Mouse (Mus musculus): ENCODE measurements around the gene Gramd2. TPM values are rescaled to one million over a fixed set of nuclear protein-coding genes. Genes with fewer than 3 reads are reported as not detected.

The Gramd2 gene
- 4.5 and 5.4 TPM in 2 replicates for polyA plus RNA-seq (2014; fragmentation: Nextera tagmentation; extraction: Ambion mirVana)

- Histone ChIP-seq H3K9ac (ENCODE audit: low read depth, low read length) (peak within 1 kb of the TSS; percentile 62), H3K27me3 (replicated peaks; ENCODE audit: control insufficient read depth, insufficient read depth, low read length) (peaks cover 3% of the 10 kb centered on the region; the same call in 1 of the 2 replicates), H3K4me2 (ENCODE audit: low read depth, low read length) (peak within 1 kb of the TSS; percentile 87), H3K9me3 (ENCODE audit: control insufficient read depth, low read length) (no peaks in the 10 kb centered on the region), H3K36me3 (ENCODE audit: control insufficient read depth, insufficient read depth, low read length) (peaks cover 47% of the 10 kb centered on the region), H3K4me3 (ENCODE audit: low read depth, low read length) (peak within 1 kb of the TSS; percentile 53), H3K4me1 (ENCODE audit: control insufficient read depth, insufficient read depth, low read length) (peaks cover 3% of the 10 kb centered on the region; the same call in 1 of the 2 replicates), H3K27ac (replicated peaks; ENCODE audit: low read depth, low read length) (peak within 1 kb of the TSS; percentile 40; the same call in 1 of the 2 replicates)
- 3% methylated on average over 20 of the region's 47 CpGs for WGBS
- ATAC-seq (ENCODE audit: low read depth) (peak; percentile 96), DNase-seq (ENCODE audit: low spot score) (peak; percentile 88)
Observed at GRCm38 (mm10) chr9:59679678-59680533, at the start of gene Gramd2. Gene Gramd2 (plus strand): TSS chr9:59680144.

- no peak overlapping the region for H3K4me2 ChIP-seq (ENCODE audit: low read depth, low read length)
- WGBS = 67% methylated on average over 1 of the region's 1 CpGs
- H3K9me3 ChIP-seq (ENCODE audit: control insufficient read depth, low read length) = no peaks in the 10 kb centered on the region
- H3K27ac ChIP-seq (replicated peaks; ENCODE audit: low read depth, low read length) = no peak overlapping the region
- DNase-seq (ENCODE audit: low spot score) = peak; percentile 56
- H3K4me3 ChIP-seq (ENCODE audit: low read depth, low read length) = no peak overlapping the region
- H3K27me3 ChIP-seq (replicated peaks; ENCODE audit: control insufficient read depth, insufficient read depth, low read length) = no peaks in the 10 kb centered on the region
- peaks cover 80% of the 10 kb centered on the region for H3K36me3 ChIP-seq (ENCODE audit: control insufficient read depth, insufficient read depth, low read length)
- H3K4me1 ChIP-seq (ENCODE audit: control insufficient read depth, insufficient read depth, low read length) = no peaks in the 10 kb centered on the region
- ATAC-seq (ENCODE audit: low read depth) = no peak
- H3K9ac ChIP-seq (ENCODE audit: low read depth, low read length) = no peak overlapping the region
Observed at GRCm38 (mm10) chr9:59638372-59638771, 41.6 kb upstream of the Gramd2 start.

- no peaks in the 10 kb centered on the region for H3K27me3 ChIP-seq (replicated peaks; ENCODE audit: control insufficient read depth, insufficient read depth, low read length)
- peaks cover 78% of the 10 kb centered on the region for H3K36me3 ChIP-seq (ENCODE audit: control insufficient read depth, insufficient read depth, low read length)
- no peak overlapping the region for H3K27ac ChIP-seq (replicated peaks; ENCODE audit: low read depth, low read length)
- H3K4me2 ChIP-seq (ENCODE audit: low read depth, low read length) = no peak overlapping the region
- H3K4me1 ChIP-seq (ENCODE audit: control insufficient read depth, insufficient read depth, low read length) = no peaks in the 10 kb centered on the region
- WGBS = 88% methylated on average over 4 of the region's 4 CpGs
- no peaks in the 10 kb centered on the region for H3K9me3 ChIP-seq (ENCODE audit: control insufficient read depth, low read length)
- ATAC-seq (ENCODE audit: low read depth) (no peak), DNase-seq (ENCODE audit: low spot score) (no peak)
- no peak overlapping the region for H3K4me3 ChIP-seq (ENCODE audit: low read depth, low read length)
- no peak overlapping the region for H3K9ac ChIP-seq (ENCODE audit: low read depth, low read length)
Observed at GRCm38 (mm10) chr9:59639936-59640335, 40.0 kb upstream of the Gramd2 start.

- H3K36me3 ChIP-seq (ENCODE audit: control insufficient read depth, insufficient read depth, low read length) = peaks cover 78% of the 10 kb centered on the region
- H3K4me3 ChIP-seq (ENCODE audit: low read depth, low read length) = no peak overlapping the region
- no peak overlapping the region for H3K27ac ChIP-seq (replicated peaks; ENCODE audit: low read depth, low read length)
- H3K27me3 ChIP-seq (replicated peaks; ENCODE audit: control insufficient read depth, insufficient read depth, low read length) = no peaks in the 10 kb centered on the region
- H3K9me3 ChIP-seq (ENCODE audit: control insufficient read depth, low read length) = no peaks in the 10 kb centered on the region
- no peak overlapping the region for H3K4me2 ChIP-seq (ENCODE audit: low read depth, low read length)
- no peak for DNase-seq (ENCODE audit: low spot score)
- no peaks in the 10 kb centered on the region for H3K4me1 ChIP-seq (ENCODE audit: control insufficient read depth, insufficient read depth, low read length)
- H3K9ac ChIP-seq (ENCODE audit: low read depth, low read length) = no peak overlapping the region
- no peak for ATAC-seq (ENCODE audit: low read depth)
- 81% methylated on average over 2 of the region's 2 CpGs for WGBS
Observed at GRCm38 (mm10) chr9:59641320-59641719, 38.6 kb upstream of the Gramd2 start.

- Histone ChIP-seq H3K36me3 (ENCODE audit: control insufficient read depth, insufficient read depth, low read length) (peaks cover 65% of the 10 kb centered on the region), H3K4me1 (ENCODE audit: control insufficient read depth, insufficient read depth, low read length) (no peaks in the 10 kb centered on the region), H3K4me2 (ENCODE audit: low read depth, low read length) (no peak overlapping the region), H3K9me3 (ENCODE audit: control insufficient read depth, low read length) (no peaks in the 10 kb centered on the region), H3K4me3 (ENCODE audit: low read depth, low read length) (no peak overlapping the region), H3K9ac (ENCODE audit: low read depth, low read length) (no peak overlapping the region), H3K27ac (replicated peaks; ENCODE audit: low read depth, low read length) (no peak overlapping the region), H3K27me3 (replicated peaks; ENCODE audit: control insufficient read depth, insufficient read depth, low read length) (no peaks in the 10 kb centered on the region)
- DNase-seq (ENCODE audit: low spot score) (no peak), ATAC-seq (ENCODE audit: low read depth) (no peak)
- 97% methylated on average over 4 of the region's 4 CpGs for WGBS
Observed at GRCm38 (mm10) chr9:59649911-59650310, 30.0 kb upstream of the Gramd2 start.

GRCm38 (mm10) chr9:59653371-59653770, 26.6 kb upstream of the Gramd2 start:
- 34% methylated on average over 3 of the region's 3 CpGs for WGBS
- ATAC-seq (ENCODE audit: low read depth) (no peak), DNase-seq (ENCODE audit: low spot score) (peak; percentile 26)

GRCm38 (mm10) chr9:59654450-59654983, 25.4 kb upstream of the Gramd2 start:
- Histone ChIP-seq H3K36me3 (ENCODE audit: control insufficient read depth, insufficient read depth, low read length) (peaks cover 26% of the 10 kb centered on the region), H3K27me3 (replicated peaks; ENCODE audit: control insufficient read depth, insufficient read depth, low read length) (no peaks in the 10 kb centered on the region), H3K9me3 (ENCODE audit: control insufficient read depth, low read length) (no peaks in the 10 kb centered on the region), H3K27ac (replicated peaks; ENCODE audit: low read depth, low read length) (no peak overlapping the region), H3K4me3 (ENCODE audit: low read depth, low read length) (no peak overlapping the region), H3K4me1 (ENCODE audit: control insufficient read depth, insufficient read depth, low read length) (peaks cover 19% of the 10 kb centered on the region), H3K4me2 (ENCODE audit: low read depth, low read length) (no peak overlapping the region), H3K9ac (ENCODE audit: low read depth, low read length) (no peak overlapping the region)
- no peak for ATAC-seq (ENCODE audit: low read depth)
- no peak for DNase-seq (ENCODE audit: low spot score)
- WGBS = 87% methylated on average over 2 of the region's 2 CpGs

More at GRCm38 (mm10) chr9:59653371-59653770, 26.6 kb upstream of the Gramd2 start:
- H3K4me2 ChIP-seq (ENCODE audit: low read depth, low read length) = no peak overlapping the region
- peaks cover 37% of the 10 kb centered on the region for H3K36me3 ChIP-seq (ENCODE audit: control insufficient read depth, insufficient read depth, low read length)
- no peaks in the 10 kb centered on the region for H3K9me3 ChIP-seq (ENCODE audit: control insufficient read depth, low read length)
- no peak overlapping the region for H3K9ac ChIP-seq (ENCODE audit: low read depth, low read length)
- H3K27ac ChIP-seq (replicated peaks; ENCODE audit: low read depth, low read length) = peak overlapping the region; percentile 25; the same call in 1 of the 2 replicates
- no peaks in the 10 kb centered on the region for H3K27me3 ChIP-seq (replicated peaks; ENCODE audit: control insufficient read depth, insufficient read depth, low read length)
- no peak overlapping the region for H3K4me3 ChIP-seq (ENCODE audit: low read depth, low read length)
- H3K4me1 ChIP-seq (ENCODE audit: control insufficient read depth, insufficient read depth, low read length) = peaks cover 8% of the 10 kb centered on the region

GRCm38 (mm10) chr9:59655958-59656634, 23.8 kb upstream of the Gramd2 start, which contains the start of gene Pkm:
Gene Pkm (plus strand): TSS chr9:59656368.
- Histone ChIP-seq H3K27ac (replicated peaks; ENCODE audit: low read depth, low read length) (peak within 1 kb of the TSS; percentile 98), H3K4me2 (ENCODE audit: low read depth, low read length) (peak within 1 kb of the TSS; percentile 62), H3K36me3 (ENCODE audit: control insufficient read depth, insufficient read depth, low read length) (peaks cover 20% of the 10 kb centered on the region), H3K9me3 (ENCODE audit: control insufficient read depth, low read length) (no peaks in the 10 kb centered on the region), H3K9ac (ENCODE audit: low read depth, low read length) (peak within 1 kb of the TSS; percentile 93), H3K27me3 (replicated peaks; ENCODE audit: control insufficient read depth, insufficient read depth, low read length) (no peaks in the 10 kb centered on the region), H3K4me3 (ENCODE audit: low read depth, low read length) (peak within 1 kb of the TSS; percentile 85), H3K4me1 (ENCODE audit: control insufficient read depth, insufficient read depth, low read length) (peaks cover 34% of the 10 kb centered on the region)
- ATAC-seq (ENCODE audit: low read depth) (peak; percentile 92), DNase-seq (ENCODE audit: low spot score) (peak; percentile 99)
- 0% methylated on average over 32 of the region's 46 CpGs for WGBS

Measured in embryonic facial prominence, embryonic 14.5 days (tissue).